Mouse (Mus musculus) gastrocnemius, postnatal 4 days (tissue): ENCODE measurements around the gene Clstn2. TPM values are rescaled to one million over a fixed set of nuclear protein-coding genes. Genes with fewer than 3 reads are reported as not detected.

Experiments
- DNase-seq, 2 experiments: peaks; one replicate each; pipeline ENCODE4 v3.0.0; 2021 to 2022; ENCODE audit warnings: low spot score in 2 of 2, mixed read lengths in 2 of 2
- total RNA-seq, 2 experiments: library from RNA; stranded (reverse); gene quantifications; 2 replicates each; pipeline ENCODE4 v1.2.3; 2021

Gene Clstn2
- total RNA-seq, 2 experiments from 2014 or later, result 4.2 TPM

DNA sequence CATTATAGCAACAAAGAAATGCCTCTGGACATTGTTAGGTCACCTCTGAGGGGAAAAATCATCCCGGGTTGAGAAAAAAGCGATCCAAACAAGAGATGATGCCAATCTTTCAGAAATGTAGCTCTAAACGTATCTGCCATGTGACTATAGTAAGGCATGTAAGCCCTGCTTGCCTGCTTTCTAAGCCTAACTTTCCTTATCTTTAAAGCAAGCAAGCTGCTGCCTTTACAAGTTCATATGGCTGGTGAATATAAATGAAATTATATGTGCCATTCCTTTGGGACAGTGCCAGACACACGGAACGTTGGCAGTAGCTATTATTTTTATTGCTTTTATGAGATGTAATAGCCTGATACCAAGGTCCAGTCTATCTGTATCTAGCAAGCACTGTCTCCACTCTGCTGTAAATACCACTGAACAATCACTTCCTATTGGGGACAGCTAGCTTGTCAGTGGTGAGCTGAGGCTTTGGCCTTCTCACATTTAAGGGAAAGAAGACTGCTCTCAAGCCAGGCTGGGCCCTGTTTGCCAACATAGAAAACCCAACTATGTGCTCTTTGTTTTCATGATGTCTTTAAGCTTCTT is 252.9 kb downstream of the Clstn2 start:
- no peak for DNase-seq

GRCm38 (mm10) chr9:97775770-97776169 is 257.2 kb downstream of the Clstn2 start:
- no peak for DNase-seq

DNA sequence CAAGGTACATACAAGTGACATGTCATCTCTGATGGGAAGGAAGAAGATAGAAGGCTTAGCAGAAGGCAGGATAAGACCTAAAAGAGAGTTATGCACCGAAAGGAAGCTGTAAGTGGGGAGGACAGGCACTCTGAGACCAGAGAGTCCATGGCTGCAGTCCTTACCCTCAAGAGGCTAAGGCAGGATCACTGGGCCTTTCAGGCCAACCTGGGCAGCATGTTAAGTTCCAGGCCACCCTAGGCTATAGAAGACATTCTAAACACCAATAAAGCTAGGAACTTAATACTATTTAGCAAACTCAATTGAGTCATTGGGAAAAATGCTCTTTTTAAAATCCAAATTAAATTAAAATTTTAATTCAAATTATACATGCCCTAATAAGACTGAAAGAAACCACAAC is 258.0 kb downstream of the Clstn2 start:
- no peak for DNase-seq

GRCm38 (mm10) chr9:97773911-97774310 is 259.1 kb downstream of the Clstn2 start:
- DNase-seq, result no peak

- DNase-seq, result no peak
Observed at GRCm38 (mm10) chr9:97772431-97772830, 260.6 kb downstream of the Clstn2 start.

DNA sequence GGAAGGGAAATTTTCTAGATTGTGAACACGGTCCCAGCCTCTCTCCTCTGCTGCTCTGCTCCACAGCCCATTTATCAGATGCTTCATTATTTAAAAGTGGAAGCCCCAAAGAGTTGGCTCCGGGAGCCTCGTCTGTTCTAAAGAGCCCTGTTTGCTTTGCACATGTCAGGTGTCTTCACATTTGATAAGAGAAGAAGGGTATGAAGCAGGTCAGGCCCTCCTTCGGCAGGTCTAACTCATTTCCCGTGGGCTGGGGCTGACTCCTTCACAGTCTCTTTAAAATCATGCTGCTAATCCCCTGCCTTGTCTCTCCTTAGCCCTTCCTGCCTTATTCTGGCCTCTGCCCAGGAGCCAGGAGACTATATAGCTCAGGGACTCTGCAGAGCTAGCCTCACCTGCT is 263.6 kb downstream of the Clstn2 start:
- no peak for DNase-seq

GRCm38 (mm10) chr9:97765251-97765767 is 267.7 kb downstream of the Clstn2 start:
- no peak for DNase-seq

DNA sequence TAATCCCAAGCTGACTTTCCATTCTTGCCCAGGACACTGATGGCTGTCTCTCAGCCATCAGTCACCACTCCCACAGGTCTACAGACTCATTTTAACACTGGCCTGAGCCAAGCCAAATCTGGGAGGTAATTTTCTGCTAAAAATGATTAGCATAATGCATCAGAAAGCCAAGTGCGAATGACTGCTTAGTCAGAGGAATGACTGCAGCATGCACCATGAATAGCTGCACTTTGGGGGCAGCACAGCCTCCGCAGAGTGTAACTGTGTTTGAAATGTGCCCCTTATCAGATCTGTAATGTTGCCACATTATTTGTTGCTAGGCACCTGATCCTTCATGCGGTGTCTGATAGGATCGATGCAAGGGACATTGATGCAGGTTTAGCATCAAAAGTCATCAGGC is 269.9 kb downstream of the Clstn2 start:
- DNase-seq, result no peak

GRCm38 (mm10) chr9:97755599-97756270 is 277.2 kb downstream of the Clstn2 start:
- DNase-seq, result no peak

DNA sequence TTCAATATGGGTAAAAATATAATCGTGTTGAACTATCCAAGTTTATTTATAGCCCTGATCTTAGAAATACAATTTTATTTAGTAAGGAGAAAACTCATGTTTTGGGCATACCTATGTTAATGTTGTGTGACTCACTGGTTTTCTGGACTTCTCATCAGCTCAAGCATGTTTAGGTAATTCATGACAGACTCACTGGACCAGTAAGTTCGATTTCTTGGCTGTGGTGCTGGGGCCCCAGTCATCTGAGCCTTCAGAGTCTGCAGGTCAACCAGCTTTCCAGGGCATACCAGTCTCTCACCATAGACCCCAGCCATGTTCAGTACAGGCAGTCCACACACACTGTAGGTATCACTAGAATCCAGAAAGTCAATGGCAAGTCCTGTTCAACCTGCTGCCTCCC is 279.3 kb downstream of the Clstn2 start:
- DNase-seq, result no peak

GRCm38 (mm10) chr9:97746574-97746973 is 286.4 kb downstream of the Clstn2 start:
- DNase-seq, result no peak

GRCm38 (mm10) chr9:97727715-97728486 is 305.1 kb downstream of the Clstn2 start:
- DNase-seq, result no peak

DNA sequence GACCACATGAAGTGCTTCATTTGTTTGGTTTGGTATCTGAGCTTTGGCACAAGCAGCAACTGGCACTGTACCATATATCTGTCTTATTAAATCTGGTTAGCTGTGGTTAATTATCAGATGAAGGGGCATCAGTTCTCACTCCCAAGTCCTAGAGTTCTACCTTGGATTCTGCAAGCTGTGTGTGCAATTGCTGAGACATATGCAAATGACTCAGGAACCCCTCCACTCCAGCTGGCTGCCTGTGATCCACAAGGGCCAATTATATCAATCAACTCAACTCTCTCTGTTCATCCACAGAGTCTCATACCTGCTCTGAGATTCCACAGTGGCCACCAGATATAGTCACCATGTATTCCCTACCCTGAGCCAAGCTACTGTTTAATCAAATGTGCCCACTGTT is 315.3 kb downstream of the Clstn2 start:
- no peak for DNase-seq

GRCm38 (mm10) chr9:97717005-97717404 is 316.0 kb downstream of the Clstn2 start:
- no peak for DNase-seq

DNA sequence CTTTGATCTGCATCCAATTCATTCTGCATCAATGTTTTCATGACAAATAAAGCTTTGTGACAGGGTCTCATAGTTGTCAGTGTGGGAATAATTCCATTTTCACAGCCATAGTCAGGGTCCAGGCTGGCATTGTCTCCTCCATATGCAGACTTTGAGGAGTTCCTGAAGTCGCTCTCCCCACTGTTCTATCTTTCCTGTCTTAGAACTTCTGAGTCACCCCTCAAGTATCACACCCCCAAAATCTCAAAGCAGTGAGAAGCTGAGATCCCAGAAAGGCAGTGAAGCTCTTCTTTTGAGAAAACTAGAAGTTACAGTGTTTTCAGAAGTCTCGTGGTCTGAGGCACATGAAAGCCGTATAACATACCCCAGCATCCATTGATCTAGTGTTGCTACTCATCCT is 320.1 kb downstream of the Clstn2 start:
- DNase-seq, result no peak

DNA sequence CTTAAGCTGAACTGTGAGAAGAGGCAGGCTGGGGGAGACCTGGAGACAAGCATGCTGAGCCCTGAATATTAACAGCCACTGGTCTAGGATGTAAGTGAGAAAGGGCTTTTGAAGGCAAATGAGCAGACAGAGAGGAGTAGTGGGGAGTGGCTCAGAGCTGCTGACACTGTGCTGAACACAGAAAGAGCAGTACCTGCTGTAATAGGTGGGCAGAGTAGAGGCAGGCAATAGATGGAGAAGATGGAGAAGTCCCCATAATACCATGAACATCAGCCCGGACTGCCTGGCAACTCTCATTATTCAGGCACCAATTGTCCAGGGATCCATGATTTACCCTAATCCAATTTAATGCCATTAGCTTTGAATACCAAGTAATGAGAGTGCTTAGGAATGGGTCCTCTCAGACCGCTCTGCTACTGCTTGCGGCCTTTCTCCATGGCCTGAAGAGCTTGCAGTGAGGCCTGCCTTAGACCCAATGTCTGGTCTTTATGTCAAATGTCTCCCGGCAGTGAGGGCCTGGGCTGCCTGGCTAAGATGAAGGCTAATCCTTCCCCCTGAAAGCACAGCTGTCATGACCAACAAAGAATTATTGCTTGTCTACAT is 329.0 kb downstream of the Clstn2 start:
- no peak for DNase-seq

DNA sequence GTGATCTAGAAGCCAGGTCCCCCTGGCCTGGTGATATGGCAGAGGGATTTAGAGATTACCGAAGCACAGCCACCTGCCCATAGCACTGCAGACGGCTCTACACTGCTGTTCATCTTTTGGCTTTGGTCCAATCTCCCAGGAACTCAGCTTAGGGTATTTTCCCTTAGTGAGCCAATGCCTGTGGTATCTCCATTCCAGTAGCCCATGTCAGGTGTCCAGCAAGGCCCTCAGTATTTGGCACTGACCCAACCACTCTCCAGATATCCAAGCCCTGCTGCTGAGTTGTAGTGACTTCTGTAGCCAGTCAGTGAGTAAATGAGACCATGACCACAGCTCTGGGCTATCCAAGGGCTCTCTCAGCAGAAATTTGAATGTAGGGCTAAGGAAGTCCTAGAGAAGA is 330.0 kb downstream of the Clstn2 start:
- DNase-seq, result no peak

- no peak for DNase-seq
Observed at GRCm38 (mm10) chr9:97699983-97700382, 333.0 kb downstream of the Clstn2 start.

- DNase-seq, result no peak
Observed at GRCm38 (mm10) chr9:97699020-97699419, 334.0 kb downstream of the Clstn2 start.

DNA sequence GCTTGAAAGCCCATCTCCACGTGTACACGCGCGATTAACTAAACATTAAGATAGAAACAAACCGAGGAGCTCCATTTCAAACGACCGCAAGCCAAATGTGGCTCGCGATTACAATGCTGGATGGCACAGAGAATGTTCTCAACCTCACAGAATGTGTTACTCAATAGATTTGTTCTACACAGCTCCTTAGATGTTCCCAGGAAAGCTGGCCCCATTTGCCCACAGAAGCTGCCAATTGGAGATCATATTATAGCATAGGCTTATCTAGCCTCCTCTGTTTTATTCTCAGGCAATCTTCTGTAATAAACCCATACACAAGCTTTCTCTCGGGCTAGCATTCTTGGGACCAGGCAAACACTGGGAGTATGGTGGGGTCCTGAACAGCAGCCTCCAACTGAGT is 334.9 kb downstream of the Clstn2 start:
- DNase-seq, result no peak

DNA sequence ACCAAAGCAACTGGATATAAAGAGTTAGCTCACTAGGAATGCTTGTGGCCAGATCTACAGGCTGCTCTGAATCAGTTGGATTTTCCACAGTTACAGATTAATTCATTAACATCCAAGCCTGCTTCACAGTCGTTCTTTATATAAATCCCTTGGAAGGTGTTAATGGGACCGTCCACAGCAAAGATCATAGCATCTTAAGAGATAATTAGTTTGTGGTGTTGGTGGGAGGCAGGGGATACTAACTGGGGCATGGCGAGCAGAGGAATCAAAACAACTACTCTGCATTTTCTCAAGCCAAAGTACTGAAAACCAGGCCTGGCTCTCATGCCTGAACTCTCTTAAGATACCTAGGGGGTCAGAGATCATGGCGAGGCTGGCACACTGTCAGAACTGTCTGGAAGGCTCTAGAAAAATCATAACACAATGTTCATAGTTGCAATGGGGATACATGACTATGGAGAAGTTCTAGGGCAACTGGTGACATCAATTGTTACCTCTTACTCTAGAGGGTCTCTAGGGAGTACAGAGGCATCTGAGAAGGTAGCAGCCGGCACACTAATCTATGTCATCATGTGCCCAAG is 336.2 kb downstream of the Clstn2 start:
- DNase-seq, result no peak
